Mouse (Mus musculus): ENCODE results near the gene Ush2a.

Gene Ush2a

DNA sequence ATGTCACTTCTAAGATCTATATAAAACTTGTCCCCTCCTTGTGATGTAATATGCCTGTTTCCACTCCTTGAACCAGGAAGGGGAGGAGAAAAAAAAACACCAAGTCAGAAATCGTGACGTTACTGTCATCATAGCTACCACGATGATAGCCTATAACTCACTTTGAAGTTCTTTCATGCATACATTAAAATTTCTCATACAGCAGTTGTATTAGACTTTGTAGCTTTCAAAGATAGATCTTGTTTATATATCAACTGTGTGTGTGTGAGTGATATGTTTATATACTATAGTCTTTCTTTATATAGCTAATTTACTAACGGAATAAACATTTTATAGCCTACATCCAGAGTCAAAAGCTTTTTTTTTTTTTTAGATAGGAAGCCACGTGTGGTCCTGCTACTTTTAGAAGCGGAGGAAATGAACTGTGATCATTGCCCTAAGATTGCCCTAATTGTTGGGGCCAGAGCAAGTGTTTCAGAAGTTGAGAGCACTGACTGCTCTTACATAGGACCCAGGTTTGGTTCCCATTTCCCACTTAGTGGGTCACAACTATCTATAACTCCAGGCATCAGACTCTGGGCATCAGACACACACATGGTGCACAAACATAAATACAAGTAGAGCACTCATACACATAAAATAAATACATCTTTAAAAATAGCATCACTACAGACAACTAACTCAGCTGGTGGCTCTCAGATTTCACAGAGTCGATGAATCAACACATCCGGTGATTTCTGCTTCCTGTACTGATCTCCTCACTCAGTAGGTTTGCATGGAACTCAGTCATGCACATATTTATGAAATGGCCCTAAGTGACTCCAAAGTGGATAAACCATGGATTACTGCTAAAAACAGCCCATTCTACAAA lies 413.1 kb downstream of the Ush2a start:
- no peak for DNase-seq

DNA sequence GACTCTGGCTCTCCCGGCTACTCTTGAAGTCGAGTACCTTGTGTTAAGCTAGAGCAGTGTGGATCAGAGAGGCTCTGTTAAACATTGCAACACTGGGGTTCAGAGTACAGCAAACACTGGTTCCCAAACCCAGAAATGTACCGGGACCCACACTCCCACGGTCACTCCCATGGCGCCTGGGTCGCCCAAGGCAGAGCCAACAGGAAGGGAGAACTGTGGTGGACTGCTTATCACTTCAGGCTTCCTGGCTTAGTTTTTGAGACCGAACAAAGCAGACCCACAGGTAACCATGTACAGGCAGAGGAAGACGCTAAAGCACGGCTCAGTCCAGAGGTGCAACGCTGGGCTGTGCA lies 413.7 kb downstream of the Ush2a start:
- DNase-seq, result no peak

DNA sequence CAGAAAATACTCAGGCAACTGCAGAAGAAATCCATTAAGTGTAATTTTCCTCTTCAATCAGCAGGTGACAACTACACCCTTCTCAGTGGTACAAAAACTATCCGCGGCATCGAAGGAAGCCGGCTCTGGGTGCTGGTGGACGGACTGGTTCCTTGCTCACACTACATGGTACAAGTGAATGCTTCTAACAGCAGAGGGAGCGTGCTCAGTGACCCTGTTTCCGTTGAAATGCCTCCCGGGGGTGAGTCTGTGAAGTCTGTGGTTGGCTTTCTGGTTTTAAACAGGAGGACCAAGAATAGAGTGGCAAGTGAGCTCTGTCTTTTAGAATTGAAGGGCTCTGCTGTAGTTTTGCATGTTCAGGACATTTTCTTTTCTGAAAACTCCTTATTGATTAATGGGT lies 416.4 kb downstream of the Ush2a start:
- peak in 1 of 2 experiments; percentile 5 for DNase-seq

DNA sequence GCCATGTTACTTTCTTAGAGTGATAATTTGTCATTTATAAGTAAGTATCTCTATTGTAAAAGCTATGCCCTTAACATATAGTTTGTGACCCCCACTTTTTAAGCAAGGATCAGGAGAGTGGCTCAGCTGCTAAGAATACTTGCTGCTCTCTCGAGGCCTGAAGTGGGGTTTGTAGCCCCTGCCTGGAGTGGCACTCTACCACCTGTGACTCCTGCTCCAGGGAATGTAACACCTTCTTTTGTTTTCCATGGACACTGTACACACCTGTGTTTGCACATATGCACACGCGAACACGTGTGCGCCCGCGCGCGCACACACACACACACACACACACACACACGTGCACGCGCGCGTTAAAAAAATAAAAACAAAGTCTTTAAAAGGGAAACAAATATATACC lies 424.5 kb downstream of the Ush2a start:
- no peak for DNase-seq

DNA sequence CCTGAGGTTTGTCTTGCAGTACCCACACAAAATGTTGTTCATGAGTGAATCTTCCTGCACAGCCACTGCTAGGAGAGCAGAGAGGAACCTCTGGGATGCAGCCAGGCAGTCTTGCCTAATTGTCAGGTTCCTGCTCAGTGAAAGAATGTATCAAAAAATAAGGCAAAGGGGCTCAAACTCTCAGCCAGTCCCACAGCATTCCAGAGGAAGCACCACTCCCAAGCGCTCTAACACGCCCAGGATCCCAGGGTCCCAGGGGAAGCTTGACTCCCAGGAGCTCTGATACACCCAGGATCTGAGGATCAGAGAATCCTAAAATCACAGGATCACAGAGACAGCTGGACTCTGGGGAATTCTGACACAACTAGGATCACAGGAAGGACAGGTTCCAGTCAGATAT lies 434.5 kb downstream of the Ush2a start:
- DNase-seq, result no peak

DNA sequence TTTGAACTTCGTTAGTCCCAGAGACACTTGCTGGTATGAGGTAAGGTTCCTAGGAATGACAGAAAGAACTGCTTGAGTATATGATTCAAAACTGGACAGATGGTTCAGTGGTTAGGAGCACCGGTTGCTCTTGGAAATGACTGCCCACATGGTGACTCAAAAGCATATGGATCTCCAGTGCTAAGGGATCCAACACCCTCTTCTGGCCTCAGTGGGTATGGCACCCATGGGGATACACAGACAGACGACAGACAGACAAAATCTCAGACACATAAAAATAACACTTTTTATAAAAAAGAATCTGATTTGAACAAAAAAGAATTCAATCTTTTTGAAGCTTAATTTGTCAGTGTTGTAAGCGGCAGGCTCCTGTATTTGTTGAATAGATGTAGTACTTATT lies 446.4 kb downstream of the Ush2a start:
- DNase-seq, result peak; percentile 8 to 15

DNA sequence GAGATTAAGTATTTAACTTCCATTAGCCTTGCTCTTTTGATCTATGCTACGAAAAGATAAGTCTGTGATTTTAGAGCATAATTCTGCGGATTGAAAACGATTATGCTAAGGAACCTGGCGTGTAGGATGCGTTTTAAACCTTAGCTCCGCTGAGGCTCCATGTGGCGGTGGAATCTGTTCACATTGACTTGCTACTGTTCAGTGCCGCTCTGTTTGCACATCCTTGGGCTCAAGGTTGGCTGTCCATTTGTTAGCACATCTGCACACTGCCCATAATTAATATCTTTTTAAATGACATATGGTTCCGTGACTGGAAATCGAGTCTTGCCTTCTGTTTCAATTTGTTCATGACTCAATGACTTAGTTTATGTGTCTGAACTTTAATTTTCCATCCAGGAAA lies 446.9 kb downstream of the Ush2a start:
- no peak for DNase-seq

DNA sequence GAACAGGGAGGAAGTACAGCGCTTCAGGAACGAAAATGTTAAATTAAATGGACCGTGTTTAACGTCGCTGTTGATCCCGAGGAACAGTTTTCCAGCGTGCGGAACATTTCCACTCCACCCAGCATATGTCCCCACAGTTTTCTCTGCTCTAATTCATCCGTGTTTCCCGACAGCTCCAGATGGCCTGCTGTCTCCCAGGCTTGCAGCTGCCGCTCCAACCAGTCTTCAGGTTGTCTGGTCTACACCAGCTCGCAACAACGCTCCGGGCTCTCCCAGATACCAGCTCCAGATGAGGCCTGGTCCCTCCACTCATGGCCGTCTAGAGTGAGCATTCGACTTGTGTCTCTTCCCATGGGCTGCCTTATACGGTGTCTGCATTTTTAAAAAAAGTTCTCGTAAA lies 452.3 kb downstream of the Ush2a start:
- DNase-seq, result no peak

DNA sequence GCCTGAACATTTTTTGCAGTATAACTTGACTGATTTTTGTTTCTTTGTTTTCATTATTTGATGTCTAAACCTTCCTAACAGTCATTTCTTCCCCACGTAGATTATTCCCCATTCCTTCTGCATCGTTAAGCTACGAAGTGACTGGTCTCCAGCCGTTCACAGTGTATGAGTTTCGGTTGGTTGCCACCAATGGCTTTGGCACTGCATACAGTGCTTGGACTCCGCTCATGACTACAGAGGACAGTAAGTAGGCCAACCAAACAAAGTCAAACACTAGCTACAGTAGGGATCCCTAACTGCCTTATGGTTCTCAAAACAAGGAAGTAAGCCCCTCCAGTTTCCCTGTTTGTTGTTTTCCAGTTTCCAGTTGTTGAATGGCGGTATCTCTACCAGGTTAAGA lies 453.1 kb downstream of the Ush2a start:
- DNase-seq, result no peak

DNA sequence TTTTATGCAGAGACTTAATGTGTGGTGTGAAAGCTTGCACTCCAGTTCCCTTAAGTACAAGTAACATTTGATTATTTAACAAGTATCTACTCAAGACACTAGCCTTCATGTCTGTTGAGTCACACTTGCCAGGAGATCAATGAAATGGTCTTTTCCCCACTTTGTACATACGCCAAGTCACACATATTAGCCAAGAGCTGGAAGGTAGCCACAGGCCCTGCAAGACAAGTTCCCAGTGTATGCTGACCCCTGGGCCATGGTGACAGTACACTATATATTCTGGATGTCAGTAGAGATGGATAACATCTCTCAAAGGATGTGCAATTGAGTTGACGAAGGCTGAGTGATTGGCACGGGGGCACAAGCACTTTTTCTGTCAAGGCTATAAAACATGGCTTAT lies 455.1 kb downstream of the Ush2a start:
- no peak for DNase-seq

DNA sequence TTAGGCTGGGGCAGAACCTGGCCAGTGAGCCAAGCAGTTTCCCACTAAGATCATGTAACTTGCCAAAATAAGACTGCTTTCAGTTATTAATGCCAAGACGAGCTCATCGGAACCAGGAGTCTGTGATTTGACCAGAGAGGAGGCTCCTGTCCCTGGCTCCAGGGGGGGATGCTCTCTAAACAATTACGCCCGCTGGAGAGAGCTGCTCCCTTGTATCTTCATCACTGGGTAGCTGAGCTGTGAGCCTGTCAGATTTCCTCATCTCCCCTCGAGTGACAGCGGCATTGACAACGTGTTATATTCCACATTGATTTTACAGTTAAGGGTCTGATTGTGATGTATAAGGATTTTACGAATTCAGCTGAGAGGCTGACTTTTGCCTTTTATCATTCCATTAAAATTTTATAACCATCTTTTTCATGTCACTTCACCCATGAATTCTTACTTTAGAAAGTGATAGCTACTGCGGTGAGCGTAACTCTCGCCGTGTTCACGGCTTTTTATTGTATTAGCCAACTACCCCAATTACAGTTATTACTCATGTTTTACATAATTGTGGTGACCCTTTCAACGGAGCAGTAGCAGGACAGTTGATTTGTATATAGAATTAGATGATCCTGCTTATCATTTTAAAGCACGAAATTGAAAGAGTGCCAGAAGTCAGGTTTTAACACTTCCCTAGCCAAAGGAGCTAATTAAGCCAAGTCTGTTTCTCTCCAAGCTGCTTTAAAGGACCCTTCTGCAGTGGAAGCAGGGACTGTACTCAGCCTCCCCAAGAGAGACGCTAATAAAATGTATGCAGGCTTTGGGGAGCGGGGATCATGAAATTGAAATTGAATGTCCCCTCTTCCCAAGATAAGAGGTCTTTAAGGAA lies 463.5 kb downstream of the Ush2a start:
- DNase-seq, result no peak

DNA sequence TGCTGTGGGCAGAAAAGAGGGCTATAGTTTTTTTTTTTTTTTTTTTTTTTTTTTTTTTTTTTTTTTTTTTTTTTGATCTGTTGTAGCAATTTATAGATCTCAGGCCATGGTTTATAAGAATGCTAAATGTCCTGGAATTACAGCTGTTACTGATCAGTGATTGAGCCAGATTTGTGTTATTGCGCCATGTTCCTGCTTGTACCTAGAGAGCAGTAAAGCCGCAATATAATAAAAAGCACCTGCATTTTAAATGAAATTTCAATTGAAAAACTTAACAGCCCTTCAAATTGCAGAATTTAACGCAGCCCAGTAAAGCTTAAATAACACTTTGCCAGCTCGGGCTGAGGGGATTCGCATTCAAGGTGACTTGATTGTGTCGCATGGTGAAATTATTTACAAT lies 465.1 kb downstream of the Ush2a start:
- no peak for DNase-seq

DNA sequence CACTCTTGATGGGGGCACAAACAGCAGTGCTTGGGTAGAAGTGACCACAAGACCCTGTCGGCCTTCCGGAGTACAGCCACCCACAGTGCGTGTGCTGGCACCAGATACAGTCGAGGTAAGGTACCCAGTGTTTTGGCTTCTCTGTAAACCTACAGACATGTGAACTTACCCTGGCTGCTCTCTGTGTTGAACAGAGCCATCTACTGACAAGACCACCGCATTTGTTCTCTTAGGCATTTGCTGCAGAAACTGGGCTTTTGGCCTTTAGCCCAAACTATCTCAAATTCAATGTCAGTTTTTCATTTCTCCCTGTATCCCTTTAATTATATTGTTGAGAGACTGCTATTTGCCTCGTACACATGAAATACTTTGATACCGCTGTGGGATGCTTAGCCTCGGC lies 466.8 kb downstream of the Ush2a start:
- no peak for DNase-seq

DNA sequence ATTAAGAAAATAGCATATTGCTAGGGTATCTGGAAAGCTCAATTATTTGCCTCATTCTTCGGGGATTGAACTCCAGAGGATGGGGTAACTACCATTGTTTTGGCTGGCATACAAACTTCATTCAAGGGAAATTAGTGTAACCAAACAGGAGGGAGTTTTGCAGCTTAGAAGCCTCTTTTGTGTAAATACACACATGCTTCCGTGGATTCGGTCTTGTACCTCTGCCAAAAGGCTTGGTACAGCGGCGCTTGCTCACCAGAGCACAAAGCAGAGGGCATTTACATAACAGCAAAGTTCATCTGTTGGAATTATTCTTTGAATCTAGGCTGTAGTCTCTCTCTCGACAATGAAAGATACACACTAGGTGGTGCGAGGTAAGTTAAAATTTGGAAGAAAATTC lies 467.4 kb downstream of the Ush2a start:
- DNase-seq, result no peak

DNA sequence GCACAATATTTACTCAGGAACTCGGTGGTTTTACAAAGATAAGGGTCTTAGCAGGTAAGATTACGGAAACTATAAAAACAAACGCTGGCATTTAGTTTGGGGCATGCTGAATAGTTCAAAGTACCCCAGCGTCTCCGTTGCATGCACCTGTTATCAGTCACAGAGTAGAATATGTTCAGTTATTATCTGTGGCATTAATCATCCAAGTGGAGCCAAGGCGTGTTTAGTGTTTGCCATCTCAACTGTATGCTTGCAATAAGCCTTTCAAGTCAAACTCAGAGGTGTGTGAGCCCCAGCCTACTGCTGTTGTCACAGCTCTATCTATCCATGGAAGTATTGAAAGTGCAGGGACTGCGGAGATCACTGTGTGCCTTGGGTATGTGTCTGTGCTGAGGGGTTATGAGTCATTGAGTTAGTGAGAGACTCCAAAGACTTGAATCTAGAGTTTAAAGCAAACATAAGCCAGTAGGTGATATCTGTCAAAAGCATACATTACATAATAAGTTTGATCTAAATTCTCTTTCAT lies 473.0 kb downstream of the Ush2a start:
- no peak for DNase-seq

DNA sequence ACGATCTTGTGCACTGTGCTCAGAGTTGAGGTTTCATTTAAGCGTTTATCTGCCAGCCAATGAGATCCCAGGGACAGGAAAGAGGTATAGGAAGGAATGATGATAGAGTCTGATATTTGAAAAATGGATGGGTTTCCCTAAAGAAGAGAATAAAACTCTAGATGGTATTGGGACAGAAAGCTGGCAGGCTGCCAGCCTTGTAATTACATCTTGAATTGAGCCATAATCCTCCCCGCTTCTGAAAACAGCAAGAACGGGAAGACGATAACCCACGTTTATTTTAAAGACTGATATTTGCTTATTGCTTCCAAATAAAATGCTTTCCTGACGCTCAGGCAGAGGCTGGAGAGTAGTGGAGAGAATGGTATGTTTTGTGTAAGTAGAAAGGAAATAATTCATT lies 481.1 kb downstream of the Ush2a start:
- peak; percentile 8 to 17 for DNase-seq

DNA sequence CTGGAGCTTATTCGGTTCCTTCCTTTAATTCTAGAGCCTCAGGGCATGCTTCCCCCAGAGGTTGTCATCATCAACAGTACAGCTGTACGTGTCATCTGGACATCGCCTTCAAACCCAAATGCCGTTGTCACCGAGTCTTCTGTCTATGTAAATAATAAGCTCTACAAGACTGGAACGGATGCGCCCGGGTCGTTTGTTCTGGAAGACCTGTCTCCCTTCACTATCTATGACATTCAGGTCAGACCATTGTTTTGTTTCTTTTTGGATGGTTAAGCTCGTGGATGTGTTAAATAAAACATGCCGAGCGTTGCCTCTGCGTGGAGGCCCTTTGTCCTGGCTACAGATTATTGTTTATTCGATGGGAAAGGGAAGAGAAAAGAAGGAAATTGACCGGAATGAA lies 493.2 kb downstream of the Ush2a start:
- no peak for DNase-seq

DNA sequence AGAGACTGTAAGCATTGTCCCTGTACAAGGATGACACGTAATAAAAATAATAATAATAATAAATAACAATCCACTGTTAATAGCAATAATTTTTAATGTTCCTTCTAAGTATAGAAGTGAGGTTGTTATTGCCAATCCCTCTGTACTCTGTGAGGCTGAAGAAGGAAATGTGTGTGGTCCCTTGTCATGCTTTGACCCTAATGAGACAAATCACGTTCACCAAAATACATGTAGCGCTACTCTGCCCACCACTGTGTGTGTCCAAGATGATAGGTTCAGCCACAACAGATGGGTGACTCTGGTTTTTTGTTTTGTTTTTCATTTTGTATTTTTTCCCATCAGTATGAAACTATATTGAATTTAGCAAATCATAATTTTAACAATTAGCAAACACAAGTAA lies 498.7 kb downstream of the Ush2a start:
- no peak for DNase-seq

DNA sequence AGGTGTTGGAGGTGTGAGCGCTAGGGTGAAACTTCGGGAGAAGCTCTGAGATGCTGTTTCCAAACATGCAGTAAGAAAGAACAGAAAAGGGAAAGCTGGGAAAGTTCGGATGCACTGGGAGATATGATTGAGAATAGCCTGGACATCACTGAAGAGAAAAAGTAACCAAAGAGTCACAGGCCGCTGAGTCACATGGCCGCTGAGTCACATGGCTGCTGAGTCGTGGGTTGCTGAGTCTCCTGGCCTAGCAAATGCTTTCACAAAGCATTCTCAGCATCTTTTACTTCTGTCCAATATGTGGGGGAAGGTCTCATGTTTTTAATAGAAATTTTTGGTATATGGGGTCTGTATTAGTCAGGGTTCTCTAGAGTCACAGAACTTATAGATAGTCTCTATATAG lies 500.6 kb downstream of the Ush2a start:
- no peak for DNase-seq

DNA sequence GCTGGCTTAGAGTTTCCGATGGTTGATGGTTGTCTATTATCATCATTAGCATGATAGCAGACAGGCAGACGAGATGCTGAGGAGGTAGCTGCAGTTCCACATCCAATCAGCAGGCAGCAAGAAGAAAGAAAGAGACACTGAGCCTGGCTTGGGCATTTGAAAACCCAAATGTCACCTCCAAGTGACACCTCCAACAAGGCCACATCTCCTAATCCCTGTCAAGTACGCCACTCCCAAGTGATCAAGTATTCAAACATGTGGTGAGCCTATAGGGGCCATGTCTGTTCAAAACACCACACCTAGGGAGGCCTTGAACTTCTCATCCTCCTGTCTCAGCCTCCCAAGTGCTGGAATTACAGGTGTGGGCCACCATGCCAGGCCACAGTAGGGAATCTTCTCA lies 501.9 kb downstream of the Ush2a start:
- DNase-seq, result no peak

DNA sequence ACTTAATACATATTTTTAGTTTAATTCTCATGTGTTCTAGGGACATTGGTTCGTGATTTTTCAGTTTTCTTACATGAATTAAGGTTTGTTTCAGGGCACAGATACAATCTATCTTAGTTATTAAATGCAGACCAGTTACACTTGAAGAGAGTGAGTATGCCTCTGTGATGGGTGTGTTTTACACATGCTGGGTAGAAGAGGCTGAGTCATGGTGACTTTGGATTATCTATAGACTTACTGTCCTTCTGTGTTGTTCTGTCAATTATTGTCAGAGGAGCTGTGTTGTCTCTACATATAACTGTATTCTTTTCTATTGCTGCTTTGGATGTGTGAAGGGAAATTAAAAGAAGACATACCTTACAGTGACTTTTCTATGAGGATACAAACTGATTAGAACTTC lies 509.0 kb downstream of the Ush2a start:
- DNase-seq, result no peak

DNA sequence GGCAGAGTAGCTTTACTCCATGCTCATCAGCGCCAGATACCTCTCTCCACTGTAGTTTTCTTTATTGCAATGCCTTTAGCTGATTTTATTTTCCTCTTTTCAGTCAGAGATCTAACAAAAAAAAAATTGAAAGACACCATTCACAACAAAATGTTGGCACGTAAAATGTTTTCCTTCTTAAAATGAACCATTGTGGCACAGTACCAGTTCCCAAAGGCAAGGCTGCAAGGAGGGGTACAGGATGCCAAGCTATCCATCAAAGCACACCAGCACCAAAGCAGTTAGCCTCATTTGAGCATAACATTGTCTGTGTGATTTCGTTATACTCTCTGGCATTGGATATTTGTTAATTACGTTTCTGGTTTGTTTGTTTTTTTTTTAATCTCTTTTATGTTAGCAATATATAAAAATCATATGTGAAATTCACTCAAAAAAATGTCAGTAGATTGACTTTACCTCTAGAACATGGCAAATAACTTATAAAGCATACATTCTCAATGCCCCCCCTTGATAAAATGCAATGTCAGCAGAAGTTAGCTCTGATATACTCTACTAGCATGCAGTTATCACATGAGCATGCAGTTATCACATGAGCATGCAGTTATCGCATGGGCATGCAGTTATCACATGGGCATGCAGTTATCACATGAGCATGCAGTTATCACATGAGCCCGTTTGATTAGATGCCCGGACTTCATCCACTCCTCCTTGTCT lies 510.9 kb downstream of the Ush2a start:
- DNase-seq, result no peak

DNA sequence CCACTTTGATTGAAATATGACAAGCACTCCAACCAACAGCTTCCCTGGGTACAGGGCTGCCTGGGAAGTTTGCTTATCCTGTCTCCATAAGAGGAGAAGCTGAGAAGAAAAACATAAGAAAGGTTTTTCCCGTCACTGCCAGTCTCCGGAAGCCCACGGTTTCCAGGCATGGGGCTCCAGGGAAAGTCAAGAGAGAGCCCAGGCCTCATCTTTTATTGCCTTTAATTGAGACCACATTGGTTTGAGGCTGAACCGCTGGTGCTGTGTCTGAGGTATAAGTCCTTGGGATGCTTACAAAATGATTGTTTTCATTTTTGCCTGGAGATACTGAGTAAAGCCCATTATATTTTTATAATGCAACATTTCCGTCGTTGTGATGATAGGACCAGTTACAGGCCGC lies 511.8 kb downstream of the Ush2a start:
- DNase-seq, result no peak
